Mouse (Mus musculus): ENCODE data around the gene Clybl. TPM values are rescaled to one million over a fixed set of nuclear protein-coding genes. Genes with fewer than 3 reads are reported as not detected.
A peak's percentile ranks its signal among the peaks of the same experiment; 100 is the strongest.

The Clybl gene
- polyA plus RNA-seq, 1 experiment from 2014 or later: 27.1 TPM

DNA sequence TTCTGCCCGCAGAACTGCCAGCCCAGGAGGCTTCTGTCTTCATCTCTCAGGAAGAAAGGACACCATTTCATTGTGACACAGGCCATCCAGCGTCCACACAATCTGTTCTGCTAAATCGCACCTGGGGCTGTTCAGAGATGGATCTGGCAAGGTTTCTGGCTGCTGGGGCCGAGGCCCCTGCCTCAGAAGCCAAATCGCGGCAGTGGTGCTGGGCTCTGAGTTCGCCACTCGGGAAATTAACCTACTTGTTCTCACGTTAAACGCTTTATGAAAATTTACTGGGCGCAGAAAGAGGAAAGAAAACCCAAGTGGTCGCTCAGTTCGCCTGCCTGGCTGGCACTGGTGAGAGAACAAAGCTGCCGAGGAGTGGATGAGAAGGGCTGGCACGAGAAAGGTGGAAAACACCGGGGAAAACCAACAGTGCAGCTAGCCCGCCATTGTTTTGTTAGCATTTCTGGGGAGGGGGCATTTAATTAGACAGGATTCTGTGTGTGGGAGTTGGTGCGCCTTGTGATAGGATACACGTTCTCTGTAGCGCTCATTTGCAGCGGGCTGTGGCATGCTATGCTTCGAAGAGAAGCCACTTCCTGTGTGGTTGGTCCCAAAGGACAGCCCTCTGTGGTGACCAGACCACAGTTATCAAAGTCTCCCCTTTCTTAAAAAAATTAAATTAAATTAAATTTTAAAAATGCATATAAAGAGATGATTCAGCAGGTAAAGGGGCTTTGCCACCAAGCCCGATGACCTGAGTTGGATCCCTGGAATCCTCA, 177.8 kb downstream of the Clybl start:
- ATAC-seq (ENCODE audit: low read depth): no peak
- no peak for DNase-seq (ENCODE audit: low spot score)
- Histone ChIP-seq H3K4me3 (ENCODE audit: low read depth, low read length) (no peak overlapping the region), H3K4me1 (ENCODE audit: control insufficient read depth, insufficient read depth, low read length) (no peaks in the 10 kb centered on the region), H3K36me3 (ENCODE audit: control insufficient read depth, insufficient read depth, low read length) (no peaks in the 10 kb centered on the region), H3K9me3 (ENCODE audit: control insufficient read depth, low read length) (no peaks in the 10 kb centered on the region), H3K4me2 (ENCODE audit: low read depth, low read length) (no peak overlapping the region), H3K27ac (replicated peaks; ENCODE audit: low read depth, low read length) (no peak overlapping the region), H3K9ac (ENCODE audit: low read depth, low read length) (no peak overlapping the region), H3K27me3 (replicated peaks; ENCODE audit: control insufficient read depth, insufficient read depth, low read length) (no peaks in the 10 kb centered on the region)
- 80% methylated on average over 23 of the region's 23 CpGs for WGBS

DNA sequence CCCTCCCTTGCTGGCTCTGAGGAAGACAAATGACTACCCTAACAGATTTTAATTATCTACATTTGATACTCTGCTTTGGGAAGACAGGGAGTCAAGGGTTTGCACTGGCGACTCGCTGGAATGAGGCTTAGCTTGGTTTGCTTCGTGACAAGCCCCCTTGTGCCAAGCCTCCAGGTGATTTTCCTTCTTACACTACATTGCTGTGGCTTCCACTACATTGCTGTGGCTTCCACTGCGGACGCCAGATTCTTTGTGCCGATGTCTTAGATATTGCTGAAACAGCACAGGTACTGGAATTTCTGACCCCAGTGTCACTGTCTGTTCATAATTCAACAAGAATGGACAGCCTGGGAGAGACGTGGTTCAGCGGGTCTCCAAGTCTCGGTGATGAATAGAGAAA, 180.3 kb downstream of the Clybl start:
- H3K9ac ChIP-seq (ENCODE audit: low read depth, low read length): no peak overlapping the region
- no peaks in the 10 kb centered on the region for H3K4me1 ChIP-seq (ENCODE audit: control insufficient read depth, insufficient read depth, low read length)
- H3K4me3 ChIP-seq (ENCODE audit: low read depth, low read length): no peak overlapping the region
- no peaks in the 10 kb centered on the region for H3K36me3 ChIP-seq (ENCODE audit: control insufficient read depth, insufficient read depth, low read length)
- H3K27me3 ChIP-seq (replicated peaks; ENCODE audit: control insufficient read depth, insufficient read depth, low read length): no peaks in the 10 kb centered on the region
- no peak for ATAC-seq (ENCODE audit: low read depth)
- H3K27ac ChIP-seq (replicated peaks; ENCODE audit: low read depth, low read length): no peak overlapping the region
- no peak for DNase-seq (ENCODE audit: low spot score)
- 73% methylated on average over 9 of the region's 9 CpGs for WGBS
- H3K9me3 ChIP-seq (ENCODE audit: control insufficient read depth, low read length): no peaks in the 10 kb centered on the region
- H3K4me2 ChIP-seq (ENCODE audit: low read depth, low read length): no peak overlapping the region

DNA sequence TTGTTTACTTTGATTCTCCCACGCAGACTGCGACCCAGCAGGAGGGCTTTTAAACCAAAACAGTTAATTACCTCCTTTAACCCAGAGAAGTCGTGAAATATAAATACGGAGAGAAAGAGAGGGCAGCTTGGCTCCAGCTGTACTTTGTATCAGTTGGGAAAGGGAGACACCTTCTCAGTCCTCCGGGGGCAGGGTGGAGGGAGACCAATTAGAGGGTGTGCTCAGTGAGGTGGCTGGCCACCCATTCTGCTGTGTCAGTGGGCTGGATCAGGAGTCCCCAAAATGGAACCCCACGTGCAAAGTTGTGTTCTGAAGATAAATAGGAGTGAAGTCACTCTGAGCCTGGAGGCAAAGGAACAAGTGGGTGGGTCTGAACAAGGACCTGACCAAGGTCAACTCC, 181.7 kb downstream of the Clybl start:
- no peak for DNase-seq (ENCODE audit: low spot score)
- Histone ChIP-seq H3K4me1 (ENCODE audit: control insufficient read depth, insufficient read depth, low read length) (no peaks in the 10 kb centered on the region), H3K27me3 (replicated peaks; ENCODE audit: control insufficient read depth, insufficient read depth, low read length) (no peaks in the 10 kb centered on the region), H3K36me3 (ENCODE audit: control insufficient read depth, insufficient read depth, low read length) (no peaks in the 10 kb centered on the region), H3K4me3 (ENCODE audit: low read depth, low read length) (no peak overlapping the region), H3K9ac (ENCODE audit: low read depth, low read length) (no peak overlapping the region), H3K9me3 (ENCODE audit: control insufficient read depth, low read length) (no peaks in the 10 kb centered on the region), H3K4me2 (ENCODE audit: low read depth, low read length) (no peak overlapping the region), H3K27ac (replicated peaks; ENCODE audit: low read depth, low read length) (no peak overlapping the region)
- 30% methylated on average over 6 of the region's 6 CpGs for WGBS
- no peak for ATAC-seq (ENCODE audit: low read depth)

DNA sequence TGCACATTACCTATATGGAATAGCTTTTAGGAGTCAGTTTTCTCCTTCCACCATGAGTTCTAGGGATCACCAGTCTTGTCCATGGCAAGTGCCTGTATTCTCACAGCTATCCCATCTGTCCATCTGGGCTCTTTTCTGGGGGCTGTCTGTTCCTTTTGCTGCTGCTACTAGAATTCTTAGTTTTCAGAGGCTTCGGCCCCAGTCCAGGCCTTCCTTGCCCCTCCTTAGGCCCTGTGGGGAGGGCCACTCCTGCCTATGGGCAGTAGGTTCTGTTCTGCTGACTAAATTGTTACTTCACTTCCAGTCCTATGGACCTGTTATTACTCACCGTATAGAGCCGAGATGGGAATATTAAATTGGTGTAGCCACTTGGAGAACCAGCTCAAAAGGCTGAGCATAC, 182.5 kb downstream of the Clybl start:
- H3K4me3 ChIP-seq (ENCODE audit: low read depth, low read length): no peak overlapping the region
- 92% methylated on average over 3 of the region's 3 CpGs for WGBS
- DNase-seq (ENCODE audit: low spot score) (no peak), ATAC-seq (ENCODE audit: low read depth) (no peak)
- no peaks in the 10 kb centered on the region for H3K4me1 ChIP-seq (ENCODE audit: control insufficient read depth, insufficient read depth, low read length)
- no peaks in the 10 kb centered on the region for H3K9me3 ChIP-seq (ENCODE audit: control insufficient read depth, low read length)
- no peaks in the 10 kb centered on the region for H3K27me3 ChIP-seq (replicated peaks; ENCODE audit: control insufficient read depth, insufficient read depth, low read length)
- no peak overlapping the region for H3K27ac ChIP-seq (replicated peaks; ENCODE audit: low read depth, low read length)
- H3K36me3 ChIP-seq (ENCODE audit: control insufficient read depth, insufficient read depth, low read length): no peaks in the 10 kb centered on the region
- no peak overlapping the region for H3K4me2 ChIP-seq (ENCODE audit: low read depth, low read length)
- H3K9ac ChIP-seq (ENCODE audit: low read depth, low read length): no peak overlapping the region

DNA sequence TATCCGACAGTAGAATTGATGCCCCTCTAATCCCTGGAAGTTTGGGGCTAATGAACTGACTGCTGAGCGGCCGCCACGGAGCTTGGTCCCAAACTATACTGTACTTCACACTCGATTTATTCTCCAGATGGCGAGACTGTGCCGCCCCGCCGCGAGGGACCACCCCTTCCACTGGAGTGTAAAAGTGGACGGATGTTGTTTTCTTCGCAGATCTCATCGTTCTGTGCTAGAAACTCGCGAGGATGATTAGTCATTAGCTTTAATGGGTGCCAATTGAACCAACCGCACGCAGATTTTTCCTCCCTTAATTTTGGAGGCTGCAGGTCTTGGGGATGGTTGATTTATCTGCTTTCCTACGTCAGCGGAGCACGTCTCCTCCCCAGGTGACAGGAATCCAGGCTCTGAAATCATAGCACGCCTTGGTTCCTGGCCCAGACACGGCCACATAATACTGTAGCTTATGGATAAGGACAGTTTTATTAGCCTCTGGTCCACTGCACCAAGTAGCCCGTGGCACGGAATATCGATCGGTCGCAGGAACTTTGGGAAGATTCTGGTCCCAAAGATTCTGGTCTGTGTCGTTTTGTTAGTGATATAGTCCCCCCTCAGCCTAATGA, 185.9 kb downstream of the Clybl start:
- H3K4me1 ChIP-seq (ENCODE audit: control insufficient read depth, insufficient read depth, low read length): no peaks in the 10 kb centered on the region
- no peak overlapping the region for H3K27ac ChIP-seq (replicated peaks; ENCODE audit: low read depth, low read length)
- H3K9me3 ChIP-seq (ENCODE audit: control insufficient read depth, low read length): no peaks in the 10 kb centered on the region
- 80% methylated on average over 28 of the region's 28 CpGs for WGBS
- H3K9ac ChIP-seq (ENCODE audit: low read depth, low read length): no peak overlapping the region
- no peaks in the 10 kb centered on the region for H3K27me3 ChIP-seq (replicated peaks; ENCODE audit: control insufficient read depth, insufficient read depth, low read length)
- DNase-seq (ENCODE audit: low spot score) (no peak), ATAC-seq (ENCODE audit: low read depth) (no peak; the same call in 1 of the 2 replicates)
- H3K36me3 ChIP-seq (ENCODE audit: control insufficient read depth, insufficient read depth, low read length): no peaks in the 10 kb centered on the region
- no peak overlapping the region for H3K4me3 ChIP-seq (ENCODE audit: low read depth, low read length)
- no peak overlapping the region for H3K4me2 ChIP-seq (ENCODE audit: low read depth, low read length)

DNA sequence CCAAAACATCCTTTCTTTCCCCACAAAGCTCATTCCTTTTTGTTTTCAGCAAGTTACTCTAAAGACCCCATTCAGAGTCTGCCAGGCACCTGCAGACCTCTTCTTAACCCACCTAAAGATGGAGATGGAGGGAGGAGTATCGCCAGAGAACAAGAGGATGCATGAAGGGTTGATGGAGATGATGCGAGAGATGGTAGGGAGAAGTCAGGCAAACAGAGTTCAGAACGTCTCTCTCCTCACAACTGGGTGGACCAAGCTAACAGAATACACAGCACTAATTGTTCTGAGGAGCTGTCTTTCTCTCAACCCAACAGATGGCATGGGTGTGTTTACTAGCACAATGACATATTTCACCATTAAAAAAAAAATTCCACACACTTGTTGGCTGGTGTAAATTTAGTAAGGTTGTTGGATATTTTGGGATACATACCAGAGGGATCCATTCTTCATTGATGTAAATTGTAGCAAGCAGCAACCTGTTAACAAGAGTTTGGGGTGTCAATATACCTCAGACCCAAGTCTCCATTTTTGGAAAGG, 186.4 kb downstream of the Clybl start:
- Histone ChIP-seq H3K36me3 (ENCODE audit: control insufficient read depth, insufficient read depth, low read length) (no peaks in the 10 kb centered on the region), H3K4me3 (ENCODE audit: low read depth, low read length) (no peak overlapping the region), H3K4me2 (ENCODE audit: low read depth, low read length) (no peak overlapping the region), H3K27ac (replicated peaks; ENCODE audit: low read depth, low read length) (no peak overlapping the region), H3K27me3 (replicated peaks; ENCODE audit: control insufficient read depth, insufficient read depth, low read length) (no peaks in the 10 kb centered on the region; the same call in 1 of the 2 replicates), H3K9ac (ENCODE audit: low read depth, low read length) (no peak overlapping the region), H3K4me1 (ENCODE audit: control insufficient read depth, insufficient read depth, low read length) (no peaks in the 10 kb centered on the region), H3K9me3 (ENCODE audit: control insufficient read depth, low read length) (no peaks in the 10 kb centered on the region)
- WGBS: 83% methylated on average over 3 of the region's 3 CpGs
- ATAC-seq (ENCODE audit: low read depth): no peak
- DNase-seq (ENCODE audit: low spot score): no peak

DNA sequence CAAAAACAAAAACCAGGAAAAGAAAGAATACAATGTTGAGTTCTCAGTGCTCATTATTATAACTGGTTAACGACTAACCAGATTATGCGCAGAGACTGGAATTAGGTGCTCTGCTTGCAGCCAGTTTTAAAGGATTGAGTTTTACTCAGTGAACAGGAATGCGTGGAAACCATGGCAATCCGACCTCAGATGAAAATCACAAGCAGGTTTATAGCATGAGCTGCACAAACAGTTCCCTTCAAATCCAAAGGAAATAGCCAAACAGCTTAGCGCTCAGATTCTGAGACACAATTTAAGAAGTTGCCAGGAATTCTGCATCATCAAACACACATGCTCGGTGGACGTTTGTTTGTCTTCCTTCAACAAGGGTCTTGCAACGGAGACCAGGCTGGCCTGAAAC, 187.0 kb downstream of the Clybl start:
- Histone ChIP-seq H3K4me2 (ENCODE audit: low read depth, low read length) (no peak overlapping the region), H3K4me1 (ENCODE audit: control insufficient read depth, insufficient read depth, low read length) (peaks cover 2% of the 10 kb centered on the region; the same call in 1 of the 2 replicates), H3K9ac (ENCODE audit: low read depth, low read length) (no peak overlapping the region), H3K27me3 (replicated peaks; ENCODE audit: control insufficient read depth, insufficient read depth, low read length) (no peaks in the 10 kb centered on the region; the same call in 1 of the 2 replicates), H3K27ac (replicated peaks; ENCODE audit: low read depth, low read length) (no peak overlapping the region), H3K36me3 (ENCODE audit: control insufficient read depth, insufficient read depth, low read length) (no peaks in the 10 kb centered on the region), H3K4me3 (ENCODE audit: low read depth, low read length) (no peak overlapping the region), H3K9me3 (ENCODE audit: control insufficient read depth, low read length) (no peaks in the 10 kb centered on the region)
- 53% methylated on average over 8 of the region's 8 CpGs for WGBS
- ATAC-seq (ENCODE audit: low read depth): no peak
- peak; percentile 47 for DNase-seq (ENCODE audit: low spot score)

DNA sequence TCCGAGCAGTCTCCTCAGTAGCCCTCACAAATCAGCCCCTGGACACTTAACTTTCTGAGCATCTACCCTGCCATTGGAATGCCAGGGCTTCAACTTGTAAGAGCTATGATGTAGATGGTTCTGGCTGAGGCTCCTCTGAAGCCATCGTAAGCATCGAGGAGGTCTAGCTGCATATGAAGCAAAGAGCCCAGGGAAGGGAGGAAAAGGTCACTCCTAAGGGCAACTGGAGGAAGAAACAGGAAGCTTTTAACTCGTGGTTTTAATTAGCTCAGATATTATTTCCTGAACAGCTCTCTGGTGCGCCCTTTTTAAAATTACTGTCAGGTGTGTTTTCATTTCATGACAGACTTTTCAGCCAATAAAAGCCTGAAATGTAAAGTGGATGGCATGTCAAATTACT, 190.5 kb downstream of the Clybl start:
- Histone ChIP-seq H3K9ac (ENCODE audit: low read depth, low read length) (no peak overlapping the region), H3K27me3 (replicated peaks; ENCODE audit: control insufficient read depth, insufficient read depth, low read length) (peaks cover 6% of the 10 kb centered on the region; the same call in 1 of the 2 replicates), H3K4me1 (ENCODE audit: control insufficient read depth, insufficient read depth, low read length) (peaks cover 5% of the 10 kb centered on the region), H3K4me2 (ENCODE audit: low read depth, low read length) (no peak overlapping the region), H3K27ac (replicated peaks; ENCODE audit: low read depth, low read length) (no peak overlapping the region), H3K36me3 (ENCODE audit: control insufficient read depth, insufficient read depth, low read length) (no peaks in the 10 kb centered on the region), H3K9me3 (ENCODE audit: control insufficient read depth, low read length) (no peaks in the 10 kb centered on the region), H3K4me3 (ENCODE audit: low read depth, low read length) (no peak overlapping the region)
- 27% methylated on average over 5 of the region's 5 CpGs for WGBS
- no peak for DNase-seq (ENCODE audit: low spot score)
- no peak for ATAC-seq (ENCODE audit: low read depth)
